In genomic region chr11:98925868-98926311, GRCm38 (mm10) we compare ENCODE assay signal across 9 mouse cellular contexts. TPM values are rescaled to one million over a fixed set of nuclear protein-coding genes. Genes with fewer than 3 reads are reported as not detected.
A peak's percentile ranks its signal among the peaks of the same experiment; 100 is the strongest.
DNase-seq lines count a peak whose midpoint lies in the region; ATAC-seq lines count a peak whose summit lies in the region.
"Had no signal": no experiment of that assay in that cellular context is flagged by ENCODE, and none has a peak within 500 bp of the region (broad histone marks: within the 10 kb centered on the region; RNA-seq: fewer than 3 reads in every experiment).

No protein-coding gene starts in this region.

- peak overlapping the region; percentile 1; the same call in 1 of the 2 replicates for H3K4me2 ChIP-seq in neural tube, embryonic 14.5 days (ENCODE audit: low read depth, low read length)

- H3K36me3 ChIP-seq in neural tube, embryonic 14.5 days (ENCODE audit: control insufficient read depth, insufficient read depth, low read length), result no peaks in the 10 kb centered on the region

- H3K4me3 ChIP-seq in neural tube, embryonic 14.5 days (ENCODE audit: low read depth, low read length), result no peak overlapping the region

- peak; percentile 93 for DNase-seq in heart, adult 11 months
- no peak for DNase-seq in heart, postnatal 25 days (ENCODE audit: low spot score)
- DNase-seq in R1 (ENCODE audit: low read depth, low spot score) (peak; percentile 62), liver (peak; percentile 57)
- peak; percentile 91 for DNase-seq in forelimb bud, embryonic 11.5 days (ENCODE audit: low read depth, low spot score)
- no peak for DNase-seq in right cerebral cortex, adult 2 months (ENCODE audit: low spot score in 2 of 2)
- no peak for DNase-seq in spleen, adult 18-20 months

- 11% methylated on average over 12 of the region's 12 CpGs for WGBS in neural tube, embryonic 14.5 days

- H3K9ac ChIP-seq in neural tube, embryonic 14.5 days (replicated peaks; ENCODE audit: low read depth, low read length), result no peak overlapping the region

- peak overlapping the region; percentile 57 for H3K27ac ChIP-seq in neural tube, embryonic 14.5 days (ENCODE audit: low read depth, low read length)

- no peaks in the 10 kb centered on the region for H3K27me3 ChIP-seq in neural tube, embryonic 14.5 days (ENCODE audit: control insufficient read depth, insufficient read depth, low read length)

- no peaks in the 10 kb centered on the region for H3K9me3 ChIP-seq in neural tube, embryonic 14.5 days (ENCODE audit: control insufficient read depth, low read length)

- 0 out of 2 replicates have a peak, but pooled peaks have one; percentile 9 for ATAC-seq in neural tube, embryonic 14.5 days (ENCODE audit: low read depth)

- peaks cover 59% of the 10 kb centered on the region for H3K4me1 ChIP-seq in neural tube, embryonic 14.5 days (ENCODE audit: control insufficient read depth, insufficient read depth, low read length)

- intact Hi-C loops in heart, postnatal 25 days (cut with DNase I), result loop anchor here (5.0 kb wide), 1 partner anchor 226 kb away; no protein-coding TSS in a partner anchor

RNA-seq across cellular contexts. Expression of gene Rara, which starts 1.7 kb away (rescaled TPM):
- total RNA-seq in heart, postnatal 25 days (2021), result 10 to 100 TPM; 11.8 TPM
- 22.1 and 22.3 TPM in 2 replicates for polyA plus RNA-seq in neural tube, embryonic 14.5 days (2014; fragmentation: Nextera tagmentation; extraction: Ambion mirVana)

RNA-seq across cellular contexts. Expression of gene Cdc6, which starts 18.3 kb away (rescaled TPM):
- under 1 TPM; 0.28 to 0.52 TPM for total RNA-seq in heart, postnatal 25 days (2021)
- 2.1 and 2.8 TPM in 2 replicates for polyA plus RNA-seq in neural tube, embryonic 14.5 days (2014; fragmentation: Nextera tagmentation; extraction: Ambion mirVana)

RNA-seq across cellular contexts. Expression of gene Gjd3, which starts 56.9 kb away (rescaled TPM):
- total RNA-seq in heart, postnatal 25 days (2021), result 1 to 10 TPM in 1 of 2 experiments, under 1 TPM in 1; 0.52 to 1.1 TPM
- polyA plus RNA-seq in neural tube, embryonic 14.5 days (2014; fragmentation: Nextera tagmentation; extraction: Ambion mirVana), result 0.89 and 2.2 TPM in 2 replicates
- total RNA-seq: hematopoietic stem cell, adult 5-6 weeks had no signal

Comparison
In these comparisons a context has a peak if more than half of its experiments do, and no peak if none do; other contexts are left out.
1. DNase-seq: peak in heart, adult 11 months (single experiment), R1 (single experiment), forelimb bud, embryonic 11.5 days (single experiment) and liver (single experiment); none in heart, postnatal 25 days (single experiment), right cerebral cortex, adult 2 months (0 of 2) and spleen, adult 18-20 months (0 of 2).